Mouse (Mus musculus) inflammation-experienced regulatory T-cells, adult 6 months (primary cell): ENCODE measurements at regions not wholly inside any gene's neighbourhood (a gene's known extent, or its start where the extent isn't known, plus 50 kb on each side); places are given as distances from the start of the nearest gene placed in this dataset.

Experiments
- ATAC-seq: one replicate; pipeline ENCODE4 v1.8.0; 2017

- no peak for ATAC-seq
These were observed 127.0 kb upstream of the Tmem164 start for GRCm38 (mm10) chrX:142554161-142554560.

DNA sequence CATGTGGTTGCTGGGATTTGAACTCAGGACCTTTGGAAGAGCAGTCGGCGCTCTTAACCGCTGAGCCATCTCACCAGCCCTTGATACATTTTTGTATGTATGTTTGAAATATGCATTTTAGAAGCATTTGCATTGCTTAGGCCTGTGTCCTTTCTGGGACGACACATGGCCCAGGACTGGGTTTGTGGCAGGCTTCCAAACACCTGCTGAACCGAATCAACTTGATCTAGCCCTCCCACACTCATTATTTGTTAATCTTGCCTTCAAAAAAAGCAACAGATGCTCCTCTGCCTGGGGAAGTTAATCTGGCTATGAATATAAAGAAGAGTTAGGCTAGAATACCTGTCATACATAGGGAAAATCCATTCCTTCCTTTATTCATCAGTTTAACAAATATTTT is 123.7 kb upstream of the Tmem164 start:
- no peak for ATAC-seq

GRCm38 (mm10) chrX:142560209-142560912 is 120.8 kb upstream of the Tmem164 start:
- ATAC-seq, result no peak

- no peak for ATAC-seq
These were observed 119.4 kb upstream of the Tmem164 start for GRCm38 (mm10) chrX:142561788-142562187.

- ATAC-seq, result no peak
These were observed 117.0 kb upstream of the Tmem164 start for GRCm38 (mm10) chrX:142564186-142564585.

DNA sequence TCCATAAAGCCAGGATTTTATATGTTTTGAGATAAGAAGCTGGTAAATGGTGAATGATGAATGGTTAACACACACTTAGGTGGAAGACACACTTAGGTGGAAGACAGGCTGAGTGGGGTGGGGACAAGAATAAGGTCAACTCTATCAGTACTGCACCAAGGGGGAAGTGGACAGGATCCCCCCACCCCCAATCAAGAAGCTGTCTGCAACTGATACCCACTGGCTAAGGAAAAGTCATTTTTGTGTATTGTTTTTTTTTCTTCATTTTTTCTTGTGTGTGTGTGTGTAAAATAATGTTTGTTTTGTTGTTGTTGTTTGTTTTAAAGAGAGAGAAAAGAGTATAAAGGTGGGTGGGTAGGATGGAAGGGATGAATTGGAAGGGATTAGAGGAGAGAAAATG is 109.4 kb upstream of the Tmem164 start:
- no peak for ATAC-seq

- no peak for ATAC-seq
These were observed 107.2 kb upstream of the Tmem164 start for GRCm38 (mm10) chrX:142574022-142574421.

DNA sequence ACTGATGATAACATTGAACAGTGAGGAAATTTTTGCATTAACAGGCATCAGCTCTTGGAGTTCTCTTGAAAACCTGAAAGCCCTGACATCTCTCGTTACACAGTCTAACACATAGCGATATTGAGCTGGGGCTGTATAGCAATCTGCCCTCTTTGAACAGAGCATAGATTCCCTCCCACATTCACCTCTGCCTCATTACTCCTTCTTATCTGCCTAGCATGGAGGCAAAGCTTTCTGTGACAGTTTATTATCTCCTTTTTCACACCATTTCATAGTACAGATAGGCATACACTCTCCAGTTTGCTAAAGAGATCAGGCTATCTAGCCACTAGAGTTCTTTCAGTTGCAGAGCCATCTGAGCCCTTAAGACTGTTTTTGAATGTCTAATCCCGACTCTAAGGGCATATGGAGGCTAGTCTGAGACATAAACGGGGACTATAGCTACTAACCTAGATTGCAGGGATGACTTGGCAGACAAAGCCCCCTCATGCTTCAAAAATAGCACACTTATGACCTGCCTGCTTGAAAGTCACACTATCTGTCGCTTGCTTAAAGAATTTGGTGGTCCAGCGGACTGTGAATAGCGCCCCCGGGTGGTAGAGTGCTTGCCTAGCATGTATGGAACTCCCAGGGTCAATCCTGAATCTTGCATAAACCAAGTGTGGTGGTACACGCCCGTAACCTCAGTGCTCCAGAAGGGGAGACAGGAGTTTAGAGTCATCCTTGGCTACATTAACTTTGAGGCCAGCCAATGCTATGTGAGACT is 106.1 kb upstream of the Tmem164 start:
- no peak for ATAC-seq

GRCm38 (mm10) chrX:142576127-142576526 is 105.1 kb upstream of the Tmem164 start:
- ATAC-seq, result no peak

DNA sequence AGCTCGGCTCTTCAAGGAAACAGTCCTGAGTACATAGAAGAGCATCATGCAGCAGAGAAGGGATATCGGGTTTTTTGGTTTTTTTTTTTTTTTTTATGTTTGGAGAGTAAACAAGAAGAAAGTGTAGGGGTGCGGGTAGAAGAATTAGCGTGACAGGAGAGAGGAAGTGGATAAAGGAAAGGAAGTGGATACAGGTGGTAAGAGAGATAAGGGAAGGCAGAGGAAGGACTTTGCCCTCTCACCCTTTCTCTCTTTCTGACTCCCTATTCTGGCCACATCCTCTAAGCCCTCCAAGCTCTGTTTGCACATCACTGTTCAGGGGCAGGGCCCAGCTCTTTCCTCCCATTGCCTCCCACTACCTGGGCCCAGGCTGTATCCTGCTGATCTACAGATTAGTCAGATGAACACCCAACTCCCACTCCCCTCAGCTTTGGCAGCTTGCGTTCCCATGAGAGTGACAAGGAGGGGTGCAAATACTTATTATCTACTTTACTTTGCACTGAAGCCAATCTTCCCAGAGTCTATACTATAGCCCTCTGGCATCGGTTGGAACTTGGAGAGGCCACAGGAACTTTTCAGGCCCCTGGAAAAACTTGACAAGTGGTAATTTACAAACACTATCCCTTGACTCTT is 103.6 kb upstream of the Tmem164 start:
- no peak for ATAC-seq

- no peak for ATAC-seq
These were observed 95.9 kb upstream of the Tmem164 start for GRCm38 (mm10) chrX:142585281-142585680.

GRCm38 (mm10) chrX:142599377-142599776 is 81.8 kb upstream of the Tmem164 start:
- no peak for ATAC-seq

GRCm38 (mm10) chrX:142600782-142601181 is 80.4 kb upstream of the Tmem164 start:
- no peak for ATAC-seq

DNA sequence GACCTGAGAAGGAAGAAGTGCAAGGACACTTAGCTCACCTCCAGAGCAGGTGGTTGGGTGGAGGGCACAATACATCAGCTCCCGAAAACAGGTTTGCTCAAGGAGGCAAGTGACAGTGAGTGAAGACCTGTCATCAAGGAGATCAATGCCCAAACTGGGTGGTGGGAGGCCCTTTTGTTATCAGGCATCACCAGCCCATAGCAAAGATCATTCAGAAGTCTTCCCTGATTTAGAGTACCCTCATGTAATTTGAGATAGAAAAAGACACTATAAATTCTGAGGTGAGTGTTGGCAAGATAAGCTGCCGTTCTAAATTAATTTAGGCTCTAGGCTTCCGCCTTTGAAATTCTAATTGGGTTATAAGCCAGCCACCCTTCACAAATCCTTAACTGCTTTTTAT is 76.1 kb upstream of the Tmem164 start:
- ATAC-seq, result no peak

DNA sequence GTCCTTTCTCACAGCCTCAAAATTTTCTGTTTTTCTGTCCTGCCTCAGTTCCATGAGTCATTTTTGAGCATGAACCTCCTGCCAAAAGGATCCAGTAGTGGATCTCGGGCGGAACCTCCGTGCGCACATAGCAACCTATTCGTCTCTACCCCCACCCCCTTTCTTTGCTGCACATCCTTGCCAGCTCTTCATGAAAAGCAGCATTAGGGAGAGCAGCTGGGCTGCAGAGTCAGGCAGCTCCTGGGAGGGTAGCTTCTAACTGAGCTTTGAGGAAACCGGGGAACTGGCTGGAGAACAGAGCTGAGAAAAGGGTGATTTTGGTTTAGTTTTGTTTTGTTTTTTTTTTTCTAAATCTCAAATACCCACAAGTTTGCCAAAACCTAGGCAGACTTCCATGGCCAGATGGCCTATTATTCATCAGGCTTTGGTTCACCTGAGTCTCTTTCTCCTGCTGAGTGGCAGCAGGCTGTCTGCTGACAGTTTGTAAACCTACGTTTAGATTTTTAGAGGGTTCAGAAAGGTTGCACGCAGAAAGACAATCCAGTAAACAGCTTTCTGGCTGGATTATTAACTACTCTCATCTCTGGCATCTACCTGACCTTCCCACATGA is 74.5 kb upstream of the Tmem164 start:
- ATAC-seq, result no peak

GRCm38 (mm10) chrX:142616189-142616872 is 64.9 kb upstream of the Tmem164 start:
- no peak for ATAC-seq

DNA sequence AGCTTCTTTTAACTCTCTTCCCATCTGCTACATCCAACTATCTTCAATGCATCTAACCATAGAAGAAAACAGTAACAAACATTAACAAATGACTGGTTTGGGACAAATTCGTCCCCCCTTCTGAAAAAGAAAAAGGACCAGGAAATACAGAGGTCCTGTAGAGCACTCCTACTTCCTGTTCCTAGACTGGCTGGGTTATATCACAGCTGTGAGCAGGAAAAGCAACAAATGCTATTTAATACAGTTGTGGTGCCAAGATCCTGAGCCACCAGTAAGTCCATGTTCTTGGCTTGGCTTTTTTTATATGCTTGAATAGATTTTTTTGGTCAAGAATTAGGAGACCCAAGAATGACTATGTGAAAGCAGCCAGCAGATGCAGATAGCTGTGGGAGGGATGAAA is 62.8 kb upstream of the Tmem164 start:
- ATAC-seq, result no peak

DNA sequence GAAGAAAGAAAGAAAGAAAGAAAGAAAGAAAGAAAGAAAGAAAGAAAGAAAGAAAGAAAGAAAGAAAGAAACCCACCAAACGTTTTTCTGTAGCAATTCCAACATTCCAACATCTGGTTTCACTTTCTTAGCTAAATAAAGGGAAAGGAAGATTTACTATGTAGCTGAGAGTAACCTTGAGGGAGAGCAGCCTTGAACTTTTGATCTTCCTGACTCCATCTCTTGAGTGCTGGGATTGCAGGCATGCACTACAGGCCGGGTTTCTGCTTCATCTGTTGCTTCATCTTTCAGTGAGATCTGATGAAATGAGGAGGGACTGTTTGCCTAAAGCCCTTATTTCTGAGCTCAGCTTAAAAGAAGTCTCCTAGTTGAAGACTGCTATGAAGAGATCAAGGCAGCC is 57.8 kb upstream of the Tmem164 start:
- no peak for ATAC-seq

DNA sequence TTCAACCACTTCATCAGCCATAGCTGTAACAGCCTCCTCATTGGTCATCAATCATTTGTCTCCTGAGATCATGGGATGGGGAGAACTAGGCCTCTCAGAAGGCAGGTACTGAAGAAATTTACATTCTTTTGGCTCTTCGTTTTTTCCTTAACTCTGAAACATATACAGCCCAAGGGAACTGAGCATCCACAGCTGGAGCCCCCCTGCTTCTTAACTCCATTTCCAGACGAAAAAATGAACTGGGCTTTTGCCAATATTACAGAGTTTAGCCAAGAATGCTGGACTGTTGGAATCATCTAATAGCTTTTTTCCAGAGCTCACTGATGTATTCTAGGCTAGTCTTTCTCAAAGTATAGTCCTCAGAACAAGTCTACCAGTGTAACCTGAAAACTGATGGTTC is 57.3 kb upstream of the Tmem164 start:
- ATAC-seq, result no peak
